Mouse (Mus musculus): ENCODE measurements around the gene Ndufc2. TPM values are rescaled to one million over a fixed set of nuclear protein-coding genes. Genes with fewer than 3 reads are reported as not detected.

The Ndufc2 gene
- polyA plus RNA-seq, 1 experiment from 2014 or later, result 384 TPM

Other genes with a start within 250 kb of the Ndufc2 start
- gene Usp35, start 68.0 kb upstream of the Ndufc2 start, polyA plus RNA-seq (2016; fragmentation: Nextera tagmentation; extraction: Ambion mirVana), result 2.8 and 2.9 TPM in 2 replicates
- gene Kctd21, start 67.7 kb upstream of the Ndufc2 start, polyA plus RNA-seq (2016; fragmentation: Nextera tagmentation; extraction: Ambion mirVana), result 3.6 and 4.7 TPM in 2 replicates
- gene Alg8, start 28.4 kb upstream of the Ndufc2 start, polyA plus RNA-seq (2016; fragmentation: Nextera tagmentation; extraction: Ambion mirVana), result 35.9 and 38.7 TPM in 2 replicates
- gene Thrsp, start 17.7 kb downstream of the Ndufc2 start, polyA plus RNA-seq (2016; fragmentation: Nextera tagmentation; extraction: Ambion mirVana), result 0.60 and 0.64 TPM in 2 replicates
- gene Kctd14, start 51.3 kb downstream of the Ndufc2 start, polyA plus RNA-seq (2016; fragmentation: Nextera tagmentation; extraction: Ambion mirVana), result 1.5 and 2.0 TPM in 2 replicates
- 60.0 and 61.2 TPM in 2 replicates for gene Ints4, start 81.0 kb downstream of the Ndufc2 start, polyA plus RNA-seq (2016; fragmentation: Nextera tagmentation; extraction: Ambion mirVana)
- 55.2 and 55.5 TPM in 2 replicates for gene Aamdc, start 179.5 kb downstream of the Ndufc2 start, polyA plus RNA-seq (2016; fragmentation: Nextera tagmentation; extraction: Ambion mirVana)
- gene Rsf1, start 179.9 kb downstream of the Ndufc2 start, polyA plus RNA-seq (2016; fragmentation: Nextera tagmentation; extraction: Ambion mirVana), result 33.6 and 34.3 TPM in 2 replicates

All from limb, embryonic 12.5 days (tissue).